Mouse (Mus musculus) E14TG2a.4 (cell line): ENCODE measurements at regions not wholly inside any gene's neighbourhood (a gene's known extent, or its start where the extent isn't known, plus 50 kb on each side); places are given as distances from the start of the nearest gene placed in this dataset.

Experiments
- H3K27me3 ChIP-seq: 2 replicates; pipeline ENCODE4 v1.6.1; 2014; ENCODE audit warnings: low read length, control low read depth; ENCODE audit not compliant: insufficient read depth
- H3K36me3 ChIP-seq: 2 replicates; pipeline ENCODE4 v1.6.1; 2014; ENCODE audit warnings: low read length, control low read depth; ENCODE audit not compliant: insufficient read depth
- H3K4me1 ChIP-seq: replicated peaks from 2 replicates; pipeline ENCODE4 v1.6.1; 2014; ENCODE audit warnings: low read depth, low read length, control low read depth
- H3K4me3 ChIP-seq: replicated peaks from 2 replicates; pipeline ENCODE4 v1.5.1; 2014; ENCODE audit warnings: mild to moderate bottlenecking, low read length
- H3K9me3 ChIP-seq: 2 replicates; pipeline ENCODE4 v1.6.1; 2014; ENCODE audit warnings: low read length, control low read depth
- CTCF ChIP-seq: conservative IDR thresholded peaks from 2 replicates; pipeline ENCODE4 v1.5.1; 2014; ENCODE audit warnings: low read length
- NANOG ChIP-seq: IDR thresholded peaks from 2 replicates; pipeline ENCODE4 v1.6.1; 2014; ENCODE audit warnings: borderline replicate concordance, low read length, mixed read lengths
- POU5F1 ChIP-seq: IDR thresholded peaks from 2 replicates; pipeline ENCODE4 v1.6.1; 2014; ENCODE audit warnings: low read length, borderline replicate concordance

DNA sequence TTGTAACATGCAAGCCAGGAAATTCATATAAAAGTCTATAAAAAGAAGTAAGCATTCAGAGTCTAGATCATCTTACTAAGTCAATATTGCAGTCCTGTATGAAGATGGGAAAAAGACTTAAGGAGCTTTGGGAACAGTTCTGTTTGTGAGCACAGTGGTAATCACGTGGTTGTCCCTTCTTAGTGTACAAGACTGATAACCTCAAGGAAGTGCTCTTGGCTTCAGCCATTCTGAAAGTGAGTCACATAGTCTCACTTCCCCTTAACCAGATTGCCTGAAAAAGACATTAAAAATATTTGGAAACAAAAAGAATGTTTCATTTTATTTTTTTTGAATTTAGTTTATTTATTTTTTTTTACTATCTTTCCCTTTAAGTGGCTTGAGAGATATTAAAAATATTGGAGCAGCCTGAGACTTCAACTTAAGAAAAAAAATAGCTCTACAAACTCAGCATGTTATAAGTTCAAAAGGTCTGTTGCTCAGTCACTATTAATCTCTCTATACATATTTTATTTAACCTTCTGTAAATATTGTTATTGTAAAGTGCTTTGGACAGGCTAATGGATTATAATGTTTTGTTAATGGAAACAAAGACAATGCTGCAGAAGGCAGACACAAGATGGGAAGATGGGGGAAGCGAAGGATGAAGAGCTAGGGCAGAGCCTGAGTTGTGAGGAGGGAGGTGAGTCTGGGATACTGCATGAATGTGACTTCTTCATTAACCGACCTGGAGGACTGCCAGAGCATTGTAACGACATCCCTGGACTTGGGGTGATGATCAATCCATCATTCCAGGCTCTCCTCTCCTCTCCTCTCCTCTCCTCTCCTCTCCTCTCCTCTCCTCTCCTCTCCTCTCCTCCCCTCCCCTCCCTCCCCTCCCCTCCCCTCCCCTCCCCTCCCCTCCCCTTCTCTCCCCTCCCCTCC lies 300.2 kb upstream of the Mpdz start:
- TF ChIP-seq CTCF (no peak), NANOG (no peak), POU5F1 (no peak)

DNA sequence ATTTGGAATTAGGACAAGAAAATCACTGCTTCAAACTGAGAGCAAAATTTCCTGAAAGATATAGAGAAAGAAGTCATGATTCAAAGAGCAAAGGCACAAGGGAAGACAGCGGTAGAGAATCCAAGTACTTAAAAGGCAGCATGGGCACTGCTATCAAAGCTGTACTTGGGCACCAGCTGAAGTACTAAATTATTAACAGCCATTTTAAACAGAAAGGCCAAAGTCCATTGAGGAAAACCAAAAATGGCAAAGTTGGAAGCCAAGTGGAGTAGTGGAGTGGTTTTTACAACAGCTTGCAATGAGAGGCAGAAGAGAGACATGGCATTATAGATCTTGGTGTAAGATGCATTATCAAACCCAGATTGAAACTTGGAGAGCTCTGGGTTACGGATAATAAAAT lies 291.8 kb upstream of the Mpdz start:
- no peaks in the 10 kb centered on the region for H3K9me3 ChIP-seq
- no peaks in the 10 kb centered on the region for H3K36me3 ChIP-seq
- no peak overlapping the region for H3K4me3 ChIP-seq
- H3K27me3 ChIP-seq, result no peaks in the 10 kb centered on the region
- no peak for TF ChIP-seq NANOG
- TF ChIP-seq CTCF, result no peak
- no peak for TF ChIP-seq POU5F1
- H3K4me1 ChIP-seq, result no peaks in the 10 kb centered on the region

More for the DNA sequence above, 300.2 kb upstream of the Mpdz start:
- H3K9me3 ChIP-seq, result no peaks in the 10 kb centered on the region
- H3K27me3 ChIP-seq, result no peaks in the 10 kb centered on the region
- no peak overlapping the region for H3K4me3 ChIP-seq
- H3K4me1 ChIP-seq, result peaks cover 11% of the 10 kb centered on the region
- H3K36me3 ChIP-seq, result no peaks in the 10 kb centered on the region

DNA sequence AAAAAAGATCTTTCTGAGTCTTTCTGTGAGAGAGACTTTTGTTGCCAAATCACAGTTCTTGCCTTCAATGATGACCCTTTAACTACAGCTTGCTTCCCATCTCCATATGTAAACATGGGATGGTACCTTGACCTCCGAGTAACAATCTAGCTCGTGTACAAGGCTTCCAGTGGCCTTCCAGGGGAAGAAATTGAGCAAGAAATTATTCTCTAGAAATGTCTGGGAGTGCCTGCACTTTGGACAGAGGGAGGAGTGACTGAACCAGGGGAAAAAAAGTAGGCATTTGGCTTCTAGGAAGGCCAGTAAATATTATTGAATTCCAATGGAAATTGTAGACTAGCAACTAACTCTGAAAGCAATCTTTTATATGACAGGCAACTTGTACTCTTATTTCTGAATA lies 287.8 kb upstream of the Mpdz start:
- no peaks in the 10 kb centered on the region for H3K27me3 ChIP-seq
- H3K4me1 ChIP-seq, result no peaks in the 10 kb centered on the region
- H3K9me3 ChIP-seq, result no peaks in the 10 kb centered on the region
- H3K36me3 ChIP-seq, result no peaks in the 10 kb centered on the region
- no peak overlapping the region for H3K4me3 ChIP-seq
- no peak for TF ChIP-seq NANOG
- TF ChIP-seq CTCF, result no peak
- TF ChIP-seq POU5F1, result no peak

DNA sequence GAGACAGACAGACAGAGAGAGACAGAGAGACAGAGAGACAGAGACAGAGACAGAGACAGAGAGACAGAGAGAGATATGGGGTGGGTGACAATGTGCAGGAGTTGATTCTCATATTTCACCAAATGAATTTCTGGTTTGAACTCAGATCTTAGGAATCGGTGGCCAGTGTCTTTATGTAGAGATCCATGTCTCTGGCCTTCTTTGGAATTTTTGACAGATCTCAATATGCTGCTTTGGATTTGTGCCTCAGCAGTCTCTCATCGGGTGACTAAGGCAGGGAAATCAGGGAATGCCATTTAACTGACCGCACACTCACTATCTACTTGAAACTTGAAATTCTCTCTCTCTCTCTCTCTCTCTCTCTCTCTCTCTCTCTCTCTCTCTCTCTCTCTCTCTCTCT lies 286.3 kb upstream of the Mpdz start:
- Histone ChIP-seq H3K36me3 (no peaks in the 10 kb centered on the region), H3K9me3 (no peaks in the 10 kb centered on the region), H3K27me3 (no peaks in the 10 kb centered on the region), H3K4me1 (no peaks in the 10 kb centered on the region), H3K4me3 (no peak overlapping the region)
- TF ChIP-seq CTCF, result no peak
- TF ChIP-seq POU5F1, result no peak
- no peak for TF ChIP-seq NANOG

DNA sequence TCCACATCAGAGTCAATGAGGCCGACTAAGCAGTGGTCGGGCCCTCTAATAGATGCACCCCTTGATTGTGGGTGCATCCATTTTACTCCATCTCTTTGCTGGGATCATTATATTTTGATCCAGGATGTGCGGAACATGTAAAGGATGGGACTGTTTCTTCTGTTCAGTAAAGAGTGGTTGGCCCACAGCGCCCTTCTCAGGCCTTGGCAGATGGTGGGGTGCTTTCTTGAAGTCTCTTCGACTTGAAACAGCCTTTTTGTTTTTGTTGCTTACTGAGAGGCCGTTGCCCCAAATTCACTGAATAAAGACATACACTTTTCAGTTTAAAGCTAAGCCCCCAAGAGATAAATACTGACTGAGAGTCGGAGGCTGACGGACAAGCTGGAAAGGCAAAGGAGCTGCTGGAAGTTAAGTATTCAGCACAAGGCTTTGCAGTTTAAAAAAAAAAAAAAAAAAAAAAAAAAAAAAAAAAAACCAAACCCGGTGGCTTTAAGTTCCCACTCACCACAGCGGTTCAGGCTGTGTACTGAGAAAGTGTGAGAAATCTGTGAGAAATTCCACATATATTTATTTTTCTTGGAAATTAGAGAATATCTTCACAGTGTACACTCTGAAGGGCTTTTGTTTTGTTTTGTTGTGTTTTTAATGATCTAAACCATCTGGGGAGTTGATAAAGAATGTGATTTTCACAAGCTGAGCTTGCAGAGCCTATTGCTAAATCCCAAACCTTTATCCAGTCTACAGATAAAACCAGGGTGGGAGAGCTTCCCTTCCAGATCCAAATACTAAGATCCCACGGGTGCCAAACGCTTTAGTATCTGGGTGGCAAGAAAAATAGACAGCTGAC lies 285.3 kb upstream of the Mpdz start:
- H3K4me1 ChIP-seq, result no peaks in the 10 kb centered on the region
- H3K36me3 ChIP-seq, result no peaks in the 10 kb centered on the region
- TF ChIP-seq CTCF (no peak), POU5F1 (no peak), NANOG (no peak)
- no peaks in the 10 kb centered on the region for H3K27me3 ChIP-seq
- H3K4me3 ChIP-seq, result no peak overlapping the region
- H3K9me3 ChIP-seq, result no peaks in the 10 kb centered on the region

DNA sequence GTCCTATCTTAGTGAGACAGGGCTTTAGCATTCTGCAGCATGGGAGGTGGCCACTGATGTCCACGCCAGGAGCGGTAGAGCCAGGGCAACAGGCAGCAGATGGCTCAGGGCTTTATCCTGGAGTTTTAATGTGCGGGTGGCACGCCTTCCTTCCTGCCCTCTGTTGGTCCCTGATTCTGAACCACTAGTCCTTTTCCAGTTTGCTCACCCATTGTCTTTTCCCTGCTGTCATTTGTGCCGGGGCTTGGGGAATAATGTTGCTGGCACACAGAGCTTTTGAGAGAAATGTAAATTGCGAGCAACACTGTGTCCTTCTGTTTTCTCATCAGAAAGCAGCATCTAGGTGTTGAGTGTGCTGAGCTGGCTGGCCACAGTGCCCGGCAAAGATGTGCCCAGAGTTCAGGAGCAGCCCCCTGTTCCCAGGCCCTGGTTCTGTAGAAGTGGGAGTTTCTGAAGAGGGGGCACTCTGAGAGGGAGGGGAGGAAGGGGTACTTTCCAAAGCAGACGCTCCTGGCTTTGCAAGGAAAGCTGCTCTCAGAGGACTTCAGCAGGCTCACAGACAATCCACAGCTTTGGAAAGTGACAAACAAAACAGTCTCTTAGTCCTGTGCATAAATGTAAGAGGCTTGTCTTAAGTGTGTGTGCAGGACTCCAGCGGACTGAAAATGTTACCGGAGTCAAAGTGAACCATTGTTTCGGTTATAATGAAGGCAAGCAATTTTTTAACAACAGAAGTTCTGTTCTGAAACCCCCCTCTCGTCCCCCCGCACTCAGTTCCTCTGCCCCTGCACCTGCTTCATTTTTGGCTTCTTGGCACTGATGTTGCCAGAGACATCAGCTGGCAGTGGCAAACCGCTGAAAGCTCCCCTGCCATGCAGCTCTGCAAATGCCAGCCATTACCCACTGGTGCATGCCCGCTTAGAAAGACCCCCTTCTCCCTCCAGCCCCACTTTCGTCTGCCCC lies 284.4 kb upstream of the Mpdz start:
- H3K4me1 ChIP-seq, result no peaks in the 10 kb centered on the region
- no peak for TF ChIP-seq POU5F1
- no peak for TF ChIP-seq NANOG

DNA sequence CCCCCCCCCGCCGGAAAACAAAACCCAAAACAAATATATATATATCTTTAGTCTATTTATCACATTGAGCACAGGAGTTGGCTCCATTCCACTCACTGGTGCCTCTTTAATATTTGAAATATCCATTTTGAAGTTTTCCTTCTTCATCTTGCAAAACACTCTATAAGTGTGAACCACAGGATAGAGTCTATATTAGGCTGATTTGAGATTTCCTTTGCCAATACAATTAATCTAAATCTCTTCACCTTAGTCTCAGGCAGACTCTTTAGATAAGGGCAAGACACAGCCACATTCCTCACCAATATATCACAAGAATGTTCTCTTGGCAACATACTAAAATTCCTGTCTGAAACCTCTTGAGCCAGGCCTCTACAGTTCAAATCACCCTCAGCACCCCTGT lies 282.1 kb upstream of the Mpdz start:
- Histone ChIP-seq H3K27me3 (no peaks in the 10 kb centered on the region), H3K36me3 (no peaks in the 10 kb centered on the region), H3K9me3 (no peaks in the 10 kb centered on the region), H3K4me3 (no peak overlapping the region), H3K4me1 (no peaks in the 10 kb centered on the region)
- TF ChIP-seq POU5F1 (no peak), CTCF (no peak)

More for the DNA sequence above, 284.4 kb upstream of the Mpdz start:
- no peaks in the 10 kb centered on the region for H3K36me3 ChIP-seq
- H3K27me3 ChIP-seq, result no peaks in the 10 kb centered on the region
- H3K4me3 ChIP-seq, result no peak overlapping the region
- no peaks in the 10 kb centered on the region for H3K9me3 ChIP-seq
